Comparison of ENCODE assay signal across 9 mouse cellular contexts in genomic region chr1:91056416-91056815, GRCm38 (mm10). TPM values are rescaled to one million over a fixed set of nuclear protein-coding genes. Genes with fewer than 3 reads are reported as not detected.
A peak's percentile ranks its signal among the peaks of the same experiment; 100 is the strongest.
DNase-seq lines count a peak whose midpoint lies in the region; ATAC-seq and TF ChIP-seq lines count a peak whose summit lies in the region.
"Had no signal": no experiment of that assay in that cellular context is flagged by ENCODE, and none has a peak within 500 bp of the region (broad histone marks: within the 10 kb centered on the region; RNA-seq: fewer than 3 reads in every experiment).

No protein-coding gene starts in this region.

- H3K4me3 ChIP-seq in kidney, embryonic 15.5 days (replicated peaks): no peak overlapping the region
- H3K4me3 ChIP-seq in intestine, postnatal 0 days (ENCODE audit: low read depth, low read length): no peak overlapping the region
- H3K4me3 ChIP-seq in midbrain, embryonic 10.5 days: no peak overlapping the region

- no peak for TF ChIP-seq CTCF in intestine, postnatal 0 days (IDR thresholded peaks at IDR 0.05; ENCODE audit: low read depth)

- no peaks in the 10 kb centered on the region for H3K36me3 ChIP-seq in kidney, embryonic 15.5 days
- H3K36me3 ChIP-seq in intestine, postnatal 0 days (ENCODE audit: control insufficient read depth, insufficient read depth): no peaks in the 10 kb centered on the region
- H3K36me3 ChIP-seq in midbrain, embryonic 10.5 days: no peaks in the 10 kb centered on the region

- ATAC-seq in kidney, embryonic 15.5 days (replicated peaks; ENCODE audit: low FRiP score): no peak
- no peak for ATAC-seq in intestine, postnatal 0 days

- 81% methylated on average over 8 of the region's 8 CpGs for WGBS in kidney, embryonic 15.5 days
- WGBS in intestine, postnatal 0 days: 76% methylated on average over 8 of the region's 8 CpGs
- WGBS in midbrain, embryonic 10.5 days: 91% methylated on average over 8 of the region's 8 CpGs

- no peak for DNase-seq in kidney, adult 11 months
- peak; percentile 34 for DNase-seq in T-cell, adult 2 months (ENCODE audit: low spot score)
- DNase-seq in natural killer cell, adult 2 months (ENCODE audit: low spot score in 2 of 2): peak; percentile 75 to 83
- no peak for DNase-seq in testis, postnatal 10 days (ENCODE audit: low spot score)
- no peak for DNase-seq in midbrain, embryonic 10.5 days (ENCODE audit: low spot score)
- no peak for DNase-seq in neural tube, embryonic 10.5 days (ENCODE audit: extremely low spot score, low spot score)
- DNase-seq: layer of hippocampus, postnatal 36 days had no signal

- H3K4me1 ChIP-seq in kidney, embryonic 15.5 days: peaks cover 77% of the 10 kb centered on the region
- H3K4me1 ChIP-seq in intestine, postnatal 0 days (replicated peaks; ENCODE audit: control insufficient read depth, insufficient read depth, low read length): peaks cover 32% of the 10 kb centered on the region
- peaks cover 43% of the 10 kb centered on the region for H3K4me1 ChIP-seq in midbrain, embryonic 10.5 days

- no peaks in the 10 kb centered on the region for H3K27me3 ChIP-seq in kidney, embryonic 15.5 days
- H3K27me3 ChIP-seq in intestine, postnatal 0 days (replicated peaks; ENCODE audit: control insufficient read depth, insufficient read depth, low read length): no peaks in the 10 kb centered on the region
- H3K27me3 ChIP-seq in midbrain, embryonic 10.5 days (ENCODE audit: low read depth, poor library complexity, severe bottlenecking): peaks cover 32% of the 10 kb centered on the region

- no peak overlapping the region for H3K9ac ChIP-seq in kidney, embryonic 15.5 days
- no peak overlapping the region for H3K9ac ChIP-seq in intestine, postnatal 0 days (ENCODE audit: low read depth, low read length)

- no peak overlapping the region for H3K27ac ChIP-seq in kidney, embryonic 15.5 days
- H3K27ac ChIP-seq in intestine, postnatal 0 days (ENCODE audit: low read depth, low read length): peak overlapping the region; percentile 79
- no peak overlapping the region for H3K27ac ChIP-seq in midbrain, embryonic 10.5 days (replicated peaks)

- no peaks in the 10 kb centered on the region for H3K9me3 ChIP-seq in kidney, embryonic 15.5 days (replicated peaks)
- no peaks in the 10 kb centered on the region for H3K9me3 ChIP-seq in intestine, postnatal 0 days (ENCODE audit: control insufficient read depth)
- H3K9me3 ChIP-seq in midbrain, embryonic 10.5 days (replicated peaks): no peaks in the 10 kb centered on the region

- H3K4me2 ChIP-seq in kidney, embryonic 15.5 days: peak overlapping the region; percentile 98; the same call in 1 of the 2 replicates
- H3K4me2 ChIP-seq in intestine, postnatal 0 days (replicated peaks; ENCODE audit: low read depth): peak overlapping the region; percentile 83

RNA-seq across cellular contexts. Expression of gene Lrrfip1, which starts 57.9 kb away (rescaled TPM):
- polyA plus RNA-seq in kidney, embryonic 15.5 days (2015; fragmentation: Nextera tagmentation; extraction: Ambion mirVana): 42.6 and 43.9 TPM in 2 replicates
- polyA plus RNA-seq in intestine, postnatal 0 days (2015; fragmentation: Nextera tagmentation; extraction: Ambion mirVana): 79.2 and 85.3 TPM in 2 replicates
- 19.8 and 22.2 TPM in 2 replicates for polyA plus RNA-seq in midbrain, embryonic 10.5 days (2016; fragmentation: Nextera tagmentation; extraction: Ambion mirVana)

Comparison
In these comparisons a context has a peak if more than half of its experiments do, and no peak if none do; other contexts are left out.
1. DNase-seq: peak in T-cell, adult 2 months (single experiment) and natural killer cell, adult 2 months (2 of 2); none in kidney, adult 11 months (single experiment), testis, postnatal 10 days (single experiment), midbrain, embryonic 10.5 days (single experiment) and neural tube, embryonic 10.5 days (single experiment).